Mouse (Mus musculus): ENCODE measurements around the gene Gm9573. TPM values are rescaled to one million over a fixed set of nuclear protein-coding genes. Genes with fewer than 3 reads are reported as not detected.

Gm9573 gene
- polyA plus RNA-seq (2015; fragmentation: Illumina TruSeq; extraction: RNeasy Lipid Tissue Mini Kit (QIAGEN cat#74804); ENCODE audit: low read depth, low replicate concordance), result not detected

GRCm38 (mm10) chr17:35626537-35626936 lies at the start of gene Gm9573:
Gene Gm9573, minus strand, starts transcription at chr17:35626637.

GRCm38 (mm10) chr17:35673416-35674035 lies 47.1 kb upstream of the Gm9573 start, which contains the start of gene Gtf2h4:
Gene Gtf2h4, minus strand, starts transcription at chr17:35673739.

GRCm38 (mm10) chr17:35667334-35668065 lies 41.1 kb upstream of the Gm9573 start, which contains the start of gene Vars2:
Gene Vars2, minus strand, starts transcription at chr17:35667592.

GRCm38 (mm10) chr17:35643609-35644236 lies 17.3 kb upstream of the Gm9573 start, which contains the start of gene Mucl3:
Gene Mucl3, minus strand, starts transcription at chr17:35643695.

GRCm38 (mm10) chr17:35601249-35601648 lies 25.2 kb downstream of the Gm9573 start, which contains the start of gene Sfta2:
Gene Sfta2, plus strand, starts transcription at chr17:35601549.

Other genes starting within 250 kb of the Gm9573 start
- gene H2-Q4, start 247.0 kb downstream of the Gm9573 start, polyA plus RNA-seq (2015; fragmentation: Illumina TruSeq; extraction: RNeasy Lipid Tissue Mini Kit (QIAGEN cat#74804); ENCODE audit: low read depth, low replicate concordance), result 4.1 TPM
- gene H2-Q6, start 201.8 kb downstream of the Gm9573 start, polyA plus RNA-seq (2015; fragmentation: Illumina TruSeq; extraction: RNeasy Lipid Tissue Mini Kit (QIAGEN cat#74804); ENCODE audit: low read depth, low replicate concordance), result 0.34 TPM
- 0.61 TPM for gene H2-Q7, start 187.5 kb downstream of the Gm9573 start, polyA plus RNA-seq (2015; fragmentation: Illumina TruSeq; extraction: RNeasy Lipid Tissue Mini Kit (QIAGEN cat#74804); ENCODE audit: low read depth, low replicate concordance)
- not detected for gene H2-Q10, start 156.5 kb downstream of the Gm9573 start, polyA plus RNA-seq (2015; fragmentation: Illumina TruSeq; extraction: RNeasy Lipid Tissue Mini Kit (QIAGEN cat#74804); ENCODE audit: low read depth, low replicate concordance)
- not detected for gene Pou5f1, start 120.6 kb downstream of the Gm9573 start, polyA plus RNA-seq (2015; fragmentation: Illumina TruSeq; extraction: RNeasy Lipid Tissue Mini Kit (QIAGEN cat#74804); ENCODE audit: low read depth, low replicate concordance)
- gene Tcf19, start 109.8 kb downstream of the Gm9573 start, polyA plus RNA-seq (2015; fragmentation: Illumina TruSeq; extraction: RNeasy Lipid Tissue Mini Kit (QIAGEN cat#74804); ENCODE audit: low read depth, low replicate concordance), result 7.8 TPM
- 4.6 TPM for gene Cchcr1, start 109.5 kb downstream of the Gm9573 start, polyA plus RNA-seq (2015; fragmentation: Illumina TruSeq; extraction: RNeasy Lipid Tissue Mini Kit (QIAGEN cat#74804); ENCODE audit: low read depth, low replicate concordance)
- gene Psors1c2, start 93.4 kb downstream of the Gm9573 start, polyA plus RNA-seq (2015; fragmentation: Illumina TruSeq; extraction: RNeasy Lipid Tissue Mini Kit (QIAGEN cat#74804); ENCODE audit: low read depth, low replicate concordance), result 0.61 TPM
- 1.4 TPM for gene Cdsn, start 74.5 kb downstream of the Gm9573 start, polyA plus RNA-seq (2015; fragmentation: Illumina TruSeq; extraction: RNeasy Lipid Tissue Mini Kit (QIAGEN cat#74804); ENCODE audit: low read depth, low replicate concordance)
- not detected for gene 2300002M23Rik, start 59.2 kb downstream of the Gm9573 start, polyA plus RNA-seq (2015; fragmentation: Illumina TruSeq; extraction: RNeasy Lipid Tissue Mini Kit (QIAGEN cat#74804); ENCODE audit: low read depth, low replicate concordance)
- not detected for gene Sfta2, start 25.1 kb downstream of the Gm9573 start, polyA plus RNA-seq (2015; fragmentation: Illumina TruSeq; extraction: RNeasy Lipid Tissue Mini Kit (QIAGEN cat#74804); ENCODE audit: low read depth, low replicate concordance)
- not detected for gene Mucl3, start 17.1 kb upstream of the Gm9573 start, polyA plus RNA-seq (2015; fragmentation: Illumina TruSeq; extraction: RNeasy Lipid Tissue Mini Kit (QIAGEN cat#74804); ENCODE audit: low read depth, low replicate concordance)
- gene Vars2, start 41.0 kb upstream of the Gm9573 start, polyA plus RNA-seq (2015; fragmentation: Illumina TruSeq; extraction: RNeasy Lipid Tissue Mini Kit (QIAGEN cat#74804); ENCODE audit: low read depth, low replicate concordance), result 20.2 TPM
- gene Gtf2h4, start 47.1 kb upstream of the Gm9573 start, polyA plus RNA-seq (2015; fragmentation: Illumina TruSeq; extraction: RNeasy Lipid Tissue Mini Kit (QIAGEN cat#74804); ENCODE audit: low read depth, low replicate concordance), result 19.8 TPM
- gene Ddr1, start 78.0 kb upstream of the Gm9573 start, polyA plus RNA-seq (2015; fragmentation: Illumina TruSeq; extraction: RNeasy Lipid Tissue Mini Kit (QIAGEN cat#74804); ENCODE audit: low read depth, low replicate concordance), result 52.9 TPM
- 14.8 TPM for gene Ier3, start 195.0 kb upstream of the Gm9573 start, polyA plus RNA-seq (2015; fragmentation: Illumina TruSeq; extraction: RNeasy Lipid Tissue Mini Kit (QIAGEN cat#74804); ENCODE audit: low read depth, low replicate concordance)
- 140 TPM for gene Flot1, start 196.6 kb upstream of the Gm9573 start, polyA plus RNA-seq (2015; fragmentation: Illumina TruSeq; extraction: RNeasy Lipid Tissue Mini Kit (QIAGEN cat#74804); ENCODE audit: low read depth, low replicate concordance)
- 402 TPM for gene Tubb5, start 211.7 kb upstream of the Gm9573 start, polyA plus RNA-seq (2015; fragmentation: Illumina TruSeq; extraction: RNeasy Lipid Tissue Mini Kit (QIAGEN cat#74804); ENCODE audit: low read depth, low replicate concordance)
- 7.9 TPM for gene Mdc1, start 214.9 kb upstream of the Gm9573 start, polyA plus RNA-seq (2015; fragmentation: Illumina TruSeq; extraction: RNeasy Lipid Tissue Mini Kit (QIAGEN cat#74804); ENCODE audit: low read depth, low replicate concordance)
- 3.0 TPM for gene Nrm, start 234.7 kb upstream of the Gm9573 start, polyA plus RNA-seq (2015; fragmentation: Illumina TruSeq; extraction: RNeasy Lipid Tissue Mini Kit (QIAGEN cat#74804); ENCODE audit: low read depth, low replicate concordance)
- gene Ppp1r18, start 239.0 kb upstream of the Gm9573 start, polyA plus RNA-seq (2015; fragmentation: Illumina TruSeq; extraction: RNeasy Lipid Tissue Mini Kit (QIAGEN cat#74804); ENCODE audit: low read depth, low replicate concordance), result 8.6 TPM